11 mouse cellular contexts compared by ENCODE assay signal in genomic region chr9:108806831-108807230, GRCm38 (mm10). TPM values are rescaled to one million over a fixed set of nuclear protein-coding genes. Genes with fewer than 3 reads are reported as not detected.
DNase-seq lines count a peak whose midpoint lies in the region; ATAC-seq lines count a peak whose summit lies in the region.
"Had no signal": no experiment of that assay in that cellular context is flagged by ENCODE, and none has a peak within 500 bp of the region (broad histone marks: within the 10 kb centered on the region; RNA-seq: fewer than 3 reads in every experiment).

No protein-coding gene starts in this region.

- H3K27me3 ChIP-seq in heart, embryonic 13.5 days (replicated peaks) = no peaks in the 10 kb centered on the region
- H3K27me3 ChIP-seq in liver, embryonic 16.5 days (ENCODE audit: control insufficient read depth, insufficient read depth, low read depth, low read length) = no peaks in the 10 kb centered on the region

- 44% methylated on average over 1 of the region's 1 CpGs for WGBS in heart, embryonic 13.5 days
- 65% methylated on average over 1 of the region's 1 CpGs for WGBS in liver, embryonic 16.5 days (ENCODE audit: insufficient replicate concordance)

- intact Hi-C loops in heart, postnatal 25 days (cut with DNase I) = loop anchor here (5.0 kb wide), 1 partner anchor 55 kb away; no protein-coding TSS in a partner anchor

- no peak overlapping the region for H3K4me3 ChIP-seq in heart, embryonic 13.5 days
- no peak overlapping the region for H3K4me3 ChIP-seq in liver, embryonic 16.5 days (ENCODE audit: low read depth, low read length)

- no peaks in the 10 kb centered on the region for H3K9me3 ChIP-seq in heart, embryonic 13.5 days
- H3K9me3 ChIP-seq in liver, embryonic 16.5 days (replicated peaks; ENCODE audit: control insufficient read depth, low read length) = no peaks in the 10 kb centered on the region

- no peak overlapping the region for H3K4me2 ChIP-seq in heart, embryonic 13.5 days
- no peak overlapping the region for H3K4me2 ChIP-seq in liver, embryonic 16.5 days (ENCODE audit: low read depth, low read length)

- ATAC-seq in erythroblast, adult 5-6 weeks (replicated peaks; ENCODE audit: low FRiP score, poor library complexity, severe bottlenecking) = peak; percentile 24; the same call in 1 of the 2 replicates
- ATAC-seq in heart, embryonic 13.5 days (ENCODE audit: extremely low read depth, insufficient number of reproducible peaks, low FRiP score, low TSS enrichment) = no peak
- ATAC-seq in liver, embryonic 16.5 days (ENCODE audit: low read depth) = no peak
- ATAC-seq: CD4-positive, CD25-positive, alpha-beta regulatory T cell, adult 4 months; inflammation-experienced regulatory T-cells, adult 6 months had no signal

- peaks cover 49% of the 10 kb centered on the region for H3K4me1 ChIP-seq in heart, embryonic 13.5 days
- H3K4me1 ChIP-seq in liver, embryonic 16.5 days (ENCODE audit: control insufficient read depth, low read depth, low read length) = peaks cover 53% of the 10 kb centered on the region

- H3K27ac ChIP-seq in heart, embryonic 13.5 days (replicated peaks) = peak overlapping the region; percentile 30
- peak overlapping the region; percentile 84 for H3K27ac ChIP-seq in liver, embryonic 16.5 days (ENCODE audit: low read length)

- DNase-seq in heart, adult 11 months = peak; percentile 96
- no peak for DNase-seq in heart, postnatal 25 days (ENCODE audit: low spot score)
- DNase-seq in right cerebral cortex, adult 18-20 months = no peak
- DNase-seq in frontal cortex, postnatal 10 days (ENCODE audit: low spot score in 2 of 2) = no peak
- DNase-seq in spleen, postnatal 14 days (ENCODE audit: low spot score in 2 of 2) = no peak
- DNase-seq: thymus, adult 2 months had no signal

- H3K9ac ChIP-seq in heart, embryonic 13.5 days = no peak overlapping the region
- peak overlapping the region; percentile 2; the same call in 1 of the 2 replicates for H3K9ac ChIP-seq in liver, embryonic 16.5 days (ENCODE audit: low read depth, low read length)

- peaks cover 67% of the 10 kb centered on the region for H3K36me3 ChIP-seq in heart, embryonic 13.5 days
- peaks cover 34% of the 10 kb centered on the region for H3K36me3 ChIP-seq in liver, embryonic 16.5 days (ENCODE audit: control insufficient read depth, insufficient read depth)

RNA-seq across cellular contexts. Expression of gene Nckipsd, which starts 1.3 kb away (rescaled TPM):
- total RNA-seq in heart, postnatal 25 days (2021) = 1 to 10 TPM; 7.9 to 8.3 TPM
- 2.7 and 4.2 TPM in 2 replicates for total RNA-seq in erythroblast, adult 5-6 weeks (2015; ENCODE audit: low replicate concordance)
- 1.8 and 3.7 TPM in 2 replicates for total RNA-seq in erythroblast, adult 5-6 weeks (2017; ENCODE audit: low replicate concordance)
- polyA plus RNA-seq in heart, embryonic 13.5 days (2015; fragmentation: Nextera tagmentation; extraction: Ambion mirVana) = 9.7 and 10.6 TPM in 2 replicates
- 3.5 and 3.6 TPM in 2 replicates for polyA plus RNA-seq in liver, embryonic 16.5 days (2015; fragmentation: Nextera tagmentation; extraction: Ambion mirVana)

RNA-seq across cellular contexts. Expression of gene Celsr3, which starts 19.3 kb away (rescaled TPM):
- total RNA-seq in heart, postnatal 25 days (2021) = under 1 TPM; 0.03 to 0.23 TPM
- 1.9 and 5.0 TPM in 2 replicates for total RNA-seq in erythroblast, adult 5-6 weeks (2015; ENCODE audit: low replicate concordance)
- total RNA-seq in erythroblast, adult 5-6 weeks (2017; ENCODE audit: low replicate concordance) = 0.09 and 1.8 TPM in 2 replicates
- 0.09 and 0.10 TPM in 2 replicates for polyA plus RNA-seq in heart, embryonic 13.5 days (2015; fragmentation: Nextera tagmentation; extraction: Ambion mirVana)
- polyA plus RNA-seq in liver, embryonic 16.5 days (2015; fragmentation: Nextera tagmentation; extraction: Ambion mirVana) = 0.16 and 0.22 TPM in 2 replicates
- polyA plus RNA-seq: inflammation-experienced regulatory T-cells, adult 6 months had no signal

RNA-seq across cellular contexts. Expression of gene Ip6k2, which starts 23.2 kb away (rescaled TPM):
- 10 to 100 TPM; 21.1 to 26.4 TPM for total RNA-seq in heart, postnatal 25 days (2021)
- total RNA-seq in erythroblast, adult 5-6 weeks (2015; ENCODE audit: low replicate concordance) = 4.2 and 20.9 TPM in 2 replicates
- 47.5 and 61.2 TPM in 2 replicates for total RNA-seq in erythroblast, adult 5-6 weeks (2017; ENCODE audit: low replicate concordance)
- polyA plus RNA-seq in heart, embryonic 13.5 days (2015; fragmentation: Nextera tagmentation; extraction: Ambion mirVana) = 39.8 and 42.9 TPM in 2 replicates
- 12.4 and 13.6 TPM in 2 replicates for polyA plus RNA-seq in liver, embryonic 16.5 days (2015; fragmentation: Nextera tagmentation; extraction: Ambion mirVana)

RNA-seq across cellular contexts. Expression of gene Slc26a6, which starts 46.3 kb away (rescaled TPM):
- 10 to 100 TPM; 27.4 to 28.7 TPM for total RNA-seq in heart, postnatal 25 days (2021)
- total RNA-seq in erythroblast, adult 5-6 weeks (2015; ENCODE audit: low replicate concordance) = 0.63 and 23.8 TPM in 2 replicates
- total RNA-seq in erythroblast, adult 5-6 weeks (2017; ENCODE audit: low replicate concordance) = not detected in 2 replicates
- polyA plus RNA-seq in heart, embryonic 13.5 days (2015; fragmentation: Nextera tagmentation; extraction: Ambion mirVana) = 5.1 and 5.7 TPM in 2 replicates
- 4.8 and 4.9 TPM in 2 replicates for polyA plus RNA-seq in liver, embryonic 16.5 days (2015; fragmentation: Nextera tagmentation; extraction: Ambion mirVana)
